Mouse (Mus musculus): ENCODE measurements around the gene Spns3.

Spns3 gene

DNA sequence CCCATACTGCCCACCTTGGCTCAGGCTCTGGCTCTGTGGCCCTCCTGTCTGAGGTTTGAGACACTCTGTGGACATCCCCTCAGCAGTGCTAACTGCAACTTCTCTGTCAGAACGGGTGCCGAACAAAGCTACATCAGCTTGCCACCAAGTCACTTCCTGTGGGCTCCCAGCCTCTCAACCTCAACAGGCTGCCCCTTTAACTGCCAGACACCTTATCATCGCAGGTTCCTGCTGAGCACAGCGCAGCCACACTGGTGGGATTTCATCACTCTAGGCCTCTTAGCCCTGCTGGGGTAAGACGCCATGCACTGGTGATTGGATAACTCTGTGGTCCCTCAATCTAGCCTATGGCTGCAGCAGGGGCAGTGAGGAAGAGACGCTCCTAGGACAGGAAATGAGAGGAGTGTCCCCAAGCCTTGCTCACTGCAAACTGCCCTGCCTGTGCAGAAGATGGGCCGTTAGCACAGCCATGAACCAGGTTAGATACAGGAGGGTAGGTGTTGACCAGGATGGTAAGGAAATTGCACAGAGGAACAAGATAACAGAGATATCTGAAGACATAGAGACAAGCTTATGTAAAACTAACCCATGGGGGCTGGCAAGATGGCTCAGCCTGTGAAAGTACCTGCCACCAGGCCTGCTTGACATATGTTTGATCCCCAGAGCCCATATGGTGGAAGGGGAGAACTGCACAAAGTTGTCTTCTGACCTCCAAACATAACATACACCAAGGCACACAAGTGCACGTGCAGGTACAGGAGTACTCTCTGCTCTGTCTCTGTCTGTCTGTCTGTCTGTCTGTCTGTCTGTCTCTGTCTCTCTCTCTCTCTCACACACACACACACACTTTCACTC lies at the start of gene Spns3:
Spns3 (minus strand) TSS at position 373 of the 855 bp plus-strand sequence.
- DNase-seq (ENCODE audit: low spot score): no peak

DNA sequence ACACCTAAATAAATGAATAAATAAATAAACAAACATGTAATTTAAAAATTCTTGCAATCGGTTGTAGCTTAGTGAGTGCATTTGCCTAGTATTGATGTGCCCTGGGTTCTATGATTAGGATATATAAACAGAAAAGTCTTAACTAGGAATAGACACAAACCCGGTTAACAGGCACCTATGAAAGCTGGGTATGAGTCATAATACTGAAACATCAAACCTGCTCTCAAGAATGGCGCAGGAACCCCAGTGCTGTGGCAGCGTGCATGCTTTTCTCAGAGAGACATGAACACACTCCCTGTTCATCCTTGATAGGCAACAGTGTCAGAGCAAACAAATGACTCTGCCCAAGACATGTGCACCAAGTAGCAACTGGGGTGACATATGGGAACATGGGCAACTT lies 47.5 kb upstream of the Spns3 start:
- DNase-seq (ENCODE audit: low spot score): no peak

DNA sequence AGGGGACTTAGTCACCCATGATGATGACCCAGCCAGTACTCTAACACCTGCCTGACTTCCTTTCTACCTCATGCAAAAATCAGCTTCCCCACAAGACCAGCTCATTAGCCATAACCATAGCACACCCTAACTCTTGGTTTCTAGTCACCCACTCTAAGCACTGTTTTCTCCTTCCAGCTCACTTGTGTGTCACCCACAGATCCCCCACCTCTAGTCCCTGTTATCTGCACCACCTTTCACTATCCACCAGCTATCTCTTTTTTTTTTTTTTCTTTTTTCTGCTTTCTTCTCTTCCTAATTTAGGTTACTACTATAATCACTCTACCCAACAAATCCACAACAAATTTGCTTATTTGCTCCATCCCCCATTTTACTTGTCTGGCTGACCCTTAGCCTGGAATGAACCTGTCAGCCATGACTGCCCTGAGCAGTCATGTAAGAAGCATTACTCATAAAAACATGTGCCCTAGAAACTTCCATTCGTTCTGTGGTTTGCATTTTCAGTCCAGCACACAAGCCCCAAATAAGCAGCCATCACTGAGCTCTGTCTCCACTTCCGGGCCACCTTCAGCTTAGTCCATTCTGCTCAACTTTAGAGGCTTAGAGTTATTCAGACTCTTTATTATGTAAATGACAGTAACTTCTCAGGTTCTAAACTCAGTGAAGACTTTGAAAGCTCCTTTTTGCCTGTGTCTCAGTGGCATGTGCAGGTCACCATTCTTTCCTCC lies 44.9 kb upstream of the Spns3 start:
- no peak for DNase-seq (ENCODE audit: low spot score)

DNA sequence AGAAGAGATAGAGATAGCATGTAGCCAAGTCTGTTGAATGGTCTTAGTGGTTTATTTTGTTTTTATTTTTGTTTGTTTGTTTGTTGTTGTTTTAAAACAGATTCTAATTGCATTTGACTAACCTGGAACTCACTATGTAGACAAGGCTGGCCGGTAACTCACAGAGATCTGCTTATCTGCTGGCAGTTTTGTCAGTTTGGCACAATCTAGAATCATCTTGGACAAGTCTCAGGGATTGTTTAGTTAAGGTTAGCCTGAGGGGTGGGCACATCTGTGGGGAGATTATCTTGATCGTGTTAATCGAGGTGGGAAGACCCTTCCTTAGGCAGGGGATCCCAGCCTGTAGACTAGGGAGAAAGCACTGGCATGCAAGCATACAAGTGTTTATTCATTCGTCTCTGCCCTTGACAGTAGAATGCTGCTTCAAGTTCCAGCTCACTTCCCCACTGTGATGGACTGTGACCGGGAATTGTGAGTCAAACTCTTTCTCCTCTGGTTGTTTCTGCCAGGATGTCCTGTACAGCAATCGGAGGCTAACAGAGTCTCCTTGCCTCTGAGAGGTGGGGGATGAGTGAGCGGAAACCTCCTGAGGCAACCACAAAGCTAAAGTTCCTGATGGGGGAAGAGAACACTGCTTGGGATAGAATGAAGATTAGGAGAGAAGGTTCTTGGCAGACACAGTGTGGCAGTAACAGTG lies 37.4 kb upstream of the Spns3 start:
- DNase-seq (ENCODE audit: low spot score): no peak

DNA sequence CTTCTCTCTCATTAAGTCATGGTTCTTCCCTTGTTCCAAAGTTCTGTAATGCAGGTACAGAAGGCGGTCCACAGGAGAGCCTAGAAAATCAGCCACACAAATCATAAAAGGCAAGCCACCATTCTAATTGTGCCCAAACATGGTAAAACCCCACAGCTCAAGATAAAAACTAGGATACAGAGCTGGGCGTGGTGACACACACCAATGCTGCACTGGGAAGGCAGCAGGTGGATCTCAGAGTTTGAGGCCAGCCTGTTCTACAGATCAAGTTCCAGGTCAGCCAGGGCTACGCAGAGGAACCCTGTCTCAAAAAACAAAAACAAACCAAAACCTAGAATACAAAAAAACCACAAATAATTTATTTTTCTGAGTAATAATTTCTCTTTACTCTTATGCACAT lies 36.3 kb upstream of the Spns3 start:
- DNase-seq (ENCODE audit: low spot score): no peak

DNA sequence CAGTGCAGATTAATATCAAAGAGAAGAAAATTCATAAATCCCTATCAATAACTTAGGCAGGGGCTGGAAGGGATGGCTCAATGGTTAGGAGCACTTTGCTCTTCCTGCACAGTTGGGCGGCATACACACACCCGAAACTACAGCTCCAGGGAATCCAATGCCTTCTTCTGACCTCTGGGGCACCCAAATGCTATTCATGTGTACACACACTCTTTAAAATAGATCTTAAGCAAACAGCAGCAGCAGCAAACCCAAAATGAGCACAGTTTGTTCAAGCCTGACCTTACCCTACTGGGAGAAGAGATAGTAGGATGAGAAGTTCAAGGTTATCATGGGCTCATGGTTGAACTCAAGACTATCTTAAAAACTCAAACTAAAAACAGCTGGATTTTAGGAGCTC lies 32.8 kb upstream of the Spns3 start:
- no peak for DNase-seq (ENCODE audit: low spot score)

DNA sequence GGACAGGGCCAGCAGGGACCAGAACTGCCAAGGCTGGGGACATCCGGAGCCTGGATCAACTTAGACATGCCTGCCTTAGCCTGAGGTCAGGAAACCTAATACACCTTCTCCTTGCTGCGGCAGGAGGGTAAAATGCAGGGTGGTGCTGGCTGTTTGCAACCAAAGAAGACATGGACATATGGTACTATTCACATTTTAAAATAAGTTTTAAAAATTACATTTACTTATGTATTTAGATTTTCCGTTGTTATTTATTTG lies 32.1 kb upstream of the Spns3 start:
- DNase-seq (ENCODE audit: low spot score): no peak

DNA sequence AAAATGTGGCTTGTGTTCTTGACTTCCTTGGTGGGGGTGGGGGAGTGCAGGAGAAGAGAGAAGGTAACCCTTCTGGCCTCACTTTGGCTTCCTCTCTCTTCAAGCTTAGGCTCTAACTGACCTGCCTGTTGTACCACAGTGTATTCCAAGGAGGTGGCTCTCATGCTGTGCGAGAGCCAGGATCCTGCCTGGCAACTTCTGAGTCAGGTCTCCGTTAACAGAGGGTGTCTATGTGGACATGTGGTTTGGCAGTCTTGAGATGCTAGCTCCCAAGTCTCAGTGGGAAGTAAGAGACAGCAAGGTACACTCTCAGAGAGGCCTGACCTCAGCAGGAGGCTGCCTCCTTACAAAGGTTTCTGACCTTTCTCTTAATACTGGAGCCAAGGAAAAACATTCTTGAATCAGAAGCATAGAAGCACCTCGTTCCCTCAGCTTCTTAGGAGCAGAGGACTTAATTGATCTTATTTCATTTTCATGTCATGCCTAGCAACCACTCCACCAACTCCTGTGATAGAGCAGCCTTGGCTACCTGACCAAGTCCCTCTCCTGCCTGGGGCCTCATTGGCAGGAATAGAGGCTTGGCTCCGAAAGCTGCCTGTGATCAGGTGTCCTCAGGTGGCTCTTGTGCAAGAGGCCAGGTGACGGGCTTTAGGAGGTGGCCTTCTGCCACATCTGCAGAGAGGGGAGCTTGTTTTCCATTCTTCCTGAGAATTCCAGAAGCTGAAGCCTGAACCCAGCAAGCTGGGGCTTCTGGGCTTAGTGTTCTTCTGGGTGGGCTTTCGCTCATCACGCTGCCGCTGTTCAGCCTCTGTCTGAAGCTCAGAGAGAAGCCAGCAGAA lies 31.5 kb upstream of the Spns3 start:
- no peak for DNase-seq (ENCODE audit: low spot score)

DNA sequence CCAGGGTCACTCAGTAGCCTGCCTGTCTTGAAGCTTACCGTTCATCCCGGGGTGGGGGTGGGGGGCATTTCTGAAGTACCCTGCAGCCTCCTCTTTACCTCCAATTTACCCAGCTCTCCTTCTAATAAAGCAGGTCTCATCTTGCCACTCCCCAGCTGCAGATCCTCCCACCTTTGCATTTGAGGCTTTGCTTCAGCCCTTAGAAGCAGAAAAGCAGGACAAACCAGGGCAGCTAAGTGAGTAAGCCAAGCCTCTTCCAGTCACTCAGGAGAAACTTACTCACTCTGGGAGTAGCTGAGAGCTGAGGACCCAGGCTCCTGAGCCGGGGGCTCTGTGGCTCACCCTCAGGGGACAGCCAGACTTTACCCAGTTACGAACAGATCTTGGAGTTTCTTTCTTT lies 28.2 kb upstream of the Spns3 start:
- no peak for DNase-seq (ENCODE audit: low spot score)

DNA sequence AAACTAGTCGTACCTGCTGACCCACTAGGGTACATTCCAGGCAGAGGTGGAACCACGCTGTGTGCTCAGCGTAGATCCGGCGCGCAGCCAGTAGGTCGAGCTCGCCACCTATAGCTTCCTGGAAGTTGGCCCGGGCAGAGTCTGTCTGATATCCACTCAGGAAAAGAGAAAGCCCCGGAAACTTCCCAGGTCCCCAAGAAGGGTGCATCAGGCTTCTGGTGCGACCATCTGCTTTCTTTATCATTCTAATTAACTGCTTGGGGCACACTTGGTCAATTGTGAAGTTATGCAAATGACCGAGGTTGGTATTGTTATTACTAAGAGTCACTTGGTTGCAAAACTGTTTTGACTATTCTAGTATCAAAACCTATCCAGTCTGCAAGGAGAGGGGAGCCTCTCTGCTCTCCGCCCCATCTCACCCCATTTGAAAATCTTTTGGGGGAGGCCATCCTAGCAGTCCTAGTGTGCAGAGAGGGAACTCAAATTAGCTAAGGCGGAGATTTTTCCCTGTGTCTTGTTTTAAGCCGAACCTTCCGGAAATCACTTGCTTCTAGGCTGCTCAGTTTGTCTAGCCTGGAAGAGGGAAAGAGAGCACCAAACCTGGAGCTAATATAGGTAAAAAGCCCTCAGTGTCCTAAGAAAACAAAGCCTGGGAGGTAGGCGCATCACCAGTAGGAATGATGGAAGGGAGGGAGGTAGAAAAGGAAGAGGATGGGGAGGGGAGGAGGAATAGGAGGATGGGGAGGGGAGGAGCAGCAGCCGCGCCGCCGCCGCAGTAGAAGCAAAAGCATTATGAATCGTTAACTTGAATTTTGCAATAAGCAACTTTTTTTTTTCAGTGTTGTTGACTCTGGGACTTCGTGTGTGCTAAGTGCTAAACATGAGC lies 26.4 kb upstream of the Spns3 start:
- DNase-seq (ENCODE audit: low spot score): no peak

DNA sequence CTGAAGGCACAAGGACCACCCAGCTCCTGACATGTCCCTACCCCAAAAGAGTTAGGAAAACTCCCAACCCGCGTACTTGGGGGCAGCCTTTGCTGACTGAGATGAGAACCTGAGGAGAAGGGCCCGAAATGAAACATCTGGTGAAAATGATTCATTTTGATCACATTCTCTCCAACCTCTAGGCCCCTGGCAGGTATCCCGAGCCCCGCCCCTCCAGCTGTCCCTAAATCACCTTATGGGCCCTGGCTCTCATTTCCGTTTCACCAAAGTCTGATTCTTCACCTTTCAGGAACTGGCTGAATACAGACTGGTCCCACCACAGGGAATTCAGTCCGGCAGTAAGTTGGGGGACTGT lies 25.8 kb upstream of the Spns3 start:
- DNase-seq (ENCODE audit: low spot score): no peak

DNA sequence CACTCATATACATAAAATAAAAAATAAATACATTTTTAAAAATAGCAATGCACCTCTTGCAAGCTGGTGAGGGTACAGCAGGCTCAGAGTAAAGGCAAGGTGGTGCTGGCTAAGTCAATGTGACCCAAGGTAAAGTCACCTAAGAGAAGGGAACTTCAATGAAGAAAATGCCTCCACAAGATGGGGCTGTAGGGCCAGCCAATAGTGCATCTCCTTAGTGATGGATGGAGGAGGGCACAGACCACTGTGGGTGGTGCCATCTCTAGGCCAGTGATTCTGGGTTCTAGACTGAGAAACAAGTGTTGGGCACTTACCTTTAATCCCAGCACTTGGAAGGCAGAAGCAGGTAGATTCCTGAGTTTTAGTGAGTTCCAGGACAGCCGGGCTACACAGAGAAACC lies 23.5 kb upstream of the Spns3 start:
- no peak for DNase-seq (ENCODE audit: low spot score)

DNA sequence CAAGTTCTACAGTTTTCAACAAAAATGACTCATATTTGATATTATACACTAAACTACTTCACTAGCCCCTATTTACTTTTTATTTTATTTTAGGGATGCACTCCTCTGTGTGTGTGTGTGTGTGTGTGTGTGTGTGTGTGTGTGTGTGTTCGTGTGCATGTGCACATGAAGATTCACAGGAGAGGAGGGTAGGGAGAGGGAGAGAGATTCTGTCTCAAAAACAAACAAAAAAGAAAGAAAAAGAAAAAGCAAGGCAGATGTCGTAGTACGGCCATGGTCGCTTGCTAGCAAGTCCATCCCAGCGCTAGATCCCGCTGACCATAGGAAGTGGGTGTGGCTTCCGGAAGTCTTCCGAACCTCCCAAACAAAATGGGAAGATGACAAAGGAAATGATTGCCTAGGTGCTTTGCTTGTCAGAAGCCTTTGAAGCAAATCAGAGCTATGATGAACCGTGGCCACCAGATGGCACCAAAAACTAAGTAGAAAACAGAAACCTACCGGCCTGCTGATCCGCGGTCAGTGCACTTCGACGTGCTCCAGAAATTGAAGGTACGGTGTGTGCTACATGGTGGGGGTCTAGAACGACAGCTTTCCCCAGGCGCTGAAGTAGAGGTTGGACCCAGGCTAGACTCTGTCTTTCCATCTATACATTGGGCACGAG lies 20.1 kb upstream of the Spns3 start:
- DNase-seq (ENCODE audit: low spot score): peak; percentile 58

DNA sequence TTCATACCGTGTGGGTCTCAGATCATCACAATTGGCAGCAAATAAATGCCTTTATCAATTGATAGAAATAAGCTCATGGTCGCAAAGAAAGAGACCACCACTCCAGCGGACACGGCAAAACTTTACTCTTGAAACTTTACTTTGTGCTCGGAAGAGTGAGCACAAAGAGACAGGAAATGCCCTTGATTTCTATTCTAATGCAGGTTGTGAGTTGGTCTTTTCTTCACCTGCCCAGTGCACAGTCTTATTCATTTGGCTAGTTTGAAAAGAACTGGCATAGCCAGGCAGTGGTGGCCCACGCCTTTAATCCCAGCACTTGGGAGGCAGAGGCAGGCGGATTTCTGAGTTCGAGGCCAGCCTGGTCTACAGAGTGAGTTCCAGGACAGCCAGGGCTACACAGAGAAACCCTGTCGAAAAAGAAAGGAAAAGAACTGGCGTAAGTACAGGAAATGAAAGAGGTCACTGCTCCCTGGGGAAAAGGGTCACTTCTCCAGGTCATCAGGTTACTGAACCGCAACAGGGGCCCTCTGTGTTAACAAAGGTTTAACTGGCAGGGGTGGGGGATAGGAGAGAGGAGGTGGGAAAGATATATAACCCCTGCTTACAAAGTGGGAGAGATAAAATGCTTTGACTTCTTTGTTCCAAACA lies 19.5 kb upstream of the Spns3 start:
- no peak for DNase-seq (ENCODE audit: low spot score)

DNA sequence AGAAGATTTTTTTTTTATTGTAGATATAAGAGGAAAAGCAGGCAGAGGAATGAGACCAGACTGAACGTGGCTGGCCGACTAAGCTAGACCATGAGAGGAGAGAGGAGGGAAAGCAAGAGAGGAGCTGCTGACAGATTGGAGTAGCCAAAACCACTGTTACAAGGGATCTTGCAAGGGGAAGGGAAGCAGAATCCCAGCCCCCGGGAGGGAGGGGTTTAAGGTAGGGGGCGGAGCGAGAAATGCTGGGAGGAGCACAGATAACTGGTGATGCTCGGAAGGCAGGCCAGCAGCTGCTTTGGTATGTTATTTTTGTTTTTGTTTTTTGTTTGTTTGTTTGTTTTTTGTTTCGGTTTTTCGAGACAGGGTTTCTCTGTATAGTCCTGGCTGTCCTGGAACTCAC lies 18.7 kb upstream of the Spns3 start:
- peak; percentile 45 for DNase-seq (ENCODE audit: low spot score)

DNA sequence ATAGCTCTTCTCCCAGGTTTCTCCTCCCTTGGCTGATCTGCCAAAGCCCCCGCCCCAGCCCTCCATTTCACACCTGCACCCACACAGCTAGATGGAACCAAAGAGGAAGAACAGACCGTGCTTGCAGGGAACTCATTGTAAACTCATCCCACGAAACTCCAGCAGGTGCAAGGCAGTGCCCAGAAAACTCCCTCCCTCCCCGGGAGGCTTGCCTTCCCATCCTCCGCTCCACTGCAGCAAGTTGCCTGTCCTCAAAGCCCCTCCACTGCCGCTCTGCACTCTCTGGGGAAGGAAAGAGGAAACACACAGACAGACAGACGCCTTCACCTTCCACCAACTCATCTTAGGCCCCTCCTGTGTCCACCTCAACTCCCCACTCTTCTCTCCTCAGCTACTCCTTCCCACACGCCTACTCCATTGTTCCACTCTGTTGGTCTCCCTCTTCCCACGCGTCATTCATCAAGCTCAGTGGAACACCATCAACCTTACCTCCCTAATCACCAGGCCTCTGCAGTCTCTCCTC lies 16.6 kb upstream of the Spns3 start:
- DNase-seq (ENCODE audit: low spot score): no peak

DNA sequence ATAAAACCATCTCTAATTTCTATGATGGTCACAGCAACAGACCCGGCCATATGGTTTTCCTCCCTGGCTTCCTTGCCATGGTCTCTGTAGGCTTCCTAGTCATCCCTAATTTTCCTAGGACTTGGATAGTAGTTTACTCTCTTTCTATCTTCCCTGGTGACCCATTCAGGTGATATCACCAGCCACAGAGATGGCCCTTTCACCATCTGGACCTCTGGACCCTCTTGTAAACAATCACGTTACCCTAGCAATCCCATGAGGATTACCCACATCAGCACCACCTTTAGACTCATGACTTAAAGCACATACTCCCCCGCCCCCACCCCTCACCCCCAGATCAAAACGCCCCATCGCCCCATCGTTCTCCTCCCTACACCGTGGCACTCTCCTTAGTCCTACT lies 16.0 kb upstream of the Spns3 start:
- no peak for DNase-seq (ENCODE audit: low spot score)

DNA sequence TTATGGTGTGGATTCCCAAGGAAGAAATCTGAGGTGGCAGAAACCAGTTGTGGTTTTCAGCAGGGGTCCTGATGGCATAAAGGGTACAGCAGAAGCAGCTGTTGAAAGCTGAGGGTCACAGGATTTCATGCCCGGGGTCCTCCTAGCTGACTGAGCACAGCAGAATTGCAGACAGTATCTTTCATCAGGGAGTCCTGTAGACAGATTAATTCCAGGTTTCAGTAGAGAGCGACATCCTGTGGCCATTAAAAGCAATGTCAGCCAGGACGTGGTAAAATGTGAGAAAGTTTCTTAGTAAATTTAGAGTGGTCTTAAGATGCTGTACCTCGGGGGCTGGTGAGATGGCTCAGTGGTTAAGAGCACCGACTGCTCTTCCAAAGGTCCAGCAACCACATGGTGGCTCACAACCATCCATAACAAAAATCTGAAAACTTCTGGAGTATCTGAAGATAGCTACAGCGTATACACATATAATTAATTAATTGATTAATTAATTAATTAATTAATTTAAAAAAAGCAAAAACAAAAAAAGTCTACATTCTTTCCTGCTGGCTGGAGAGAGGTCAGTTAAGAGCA lies 14.0 kb upstream of the Spns3 start:
- no peak for DNase-seq (ENCODE audit: low spot score)

DNA sequence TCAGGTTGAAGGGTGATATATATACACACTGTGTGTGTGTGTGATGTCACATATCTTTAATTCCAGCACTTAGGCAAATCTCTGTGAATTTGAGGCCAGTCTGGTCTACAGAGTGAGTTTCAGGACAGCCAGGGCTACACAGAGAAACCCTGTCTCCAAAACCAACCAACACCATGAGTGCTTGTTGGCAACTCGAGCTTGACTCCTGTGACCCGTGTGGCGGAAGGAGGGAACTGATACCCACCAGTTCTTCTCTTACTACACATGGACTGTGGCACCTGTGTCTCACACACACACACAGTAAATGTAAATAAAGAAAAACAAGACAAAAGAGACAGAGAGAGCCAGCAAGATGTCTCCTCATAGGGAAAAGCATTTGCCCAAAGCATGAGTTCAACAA lies 10.4 kb upstream of the Spns3 start:
- no peak for DNase-seq (ENCODE audit: low spot score)

DNA sequence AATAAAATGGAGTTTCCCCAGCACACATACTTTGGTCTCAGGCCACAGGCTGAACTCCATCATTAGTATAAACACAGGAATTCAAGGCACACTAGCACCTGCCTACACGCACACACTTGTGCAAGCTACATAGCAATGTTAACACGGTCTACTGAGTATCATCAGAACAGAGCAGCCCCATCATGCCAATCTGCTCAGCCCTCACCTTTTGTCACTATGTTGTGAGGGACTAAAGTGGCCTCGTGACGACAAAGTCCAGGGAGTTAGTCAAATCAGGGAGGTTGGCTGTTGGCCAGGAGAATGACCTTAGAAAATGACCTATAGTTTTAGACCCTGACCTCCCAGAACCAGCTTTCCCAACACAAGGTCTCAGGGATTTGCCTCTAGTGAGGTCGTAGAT lies 7.8 kb upstream of the Spns3 start:
- no peak for DNase-seq (ENCODE audit: low spot score)

Data from spleen, adult 12 weeks (tissue).